Mouse (Mus musculus): Measurements from ENCODE around the gene Zfp536. TPM values are rescaled to one million over a fixed set of nuclear protein-coding genes. Genes with fewer than 3 reads are reported as not detected.

Zfp536 gene
- total and polyA plus RNA-seq, 3 experiments: not detected

DNA sequence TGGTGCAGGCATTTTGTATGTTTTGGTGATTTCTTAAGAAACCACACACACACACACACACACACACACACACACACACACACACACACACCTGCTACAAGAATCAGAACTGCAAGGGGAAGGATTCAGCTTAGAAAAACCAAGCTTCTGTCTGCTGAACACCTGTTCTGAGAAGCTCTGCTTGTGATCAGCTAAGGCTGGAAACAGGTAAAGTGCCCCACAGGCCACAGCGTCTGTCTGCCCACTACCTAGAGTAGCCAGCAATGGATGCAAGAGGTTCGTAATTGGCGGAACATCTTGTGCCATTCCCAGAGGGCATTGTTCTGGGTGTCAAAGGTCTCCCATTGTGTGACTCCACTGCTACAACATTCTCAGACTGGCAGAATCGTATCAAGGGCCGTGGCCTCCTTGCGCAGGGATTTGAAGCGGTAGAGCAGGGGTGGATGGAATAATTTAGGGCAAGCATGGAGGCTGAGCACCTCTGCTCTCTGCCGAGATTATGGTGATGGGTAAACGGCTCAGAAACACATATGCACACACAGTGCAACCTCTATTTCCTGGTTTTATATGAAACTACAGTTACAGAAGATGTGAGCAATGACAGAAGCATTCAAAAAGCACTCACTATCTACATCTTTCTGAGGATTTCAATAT is 170.4 kb downstream of the Zfp536 start:
- no peaks in the 10 kb centered on the region for H3K4me1 ChIP-seq (ENCODE audit: control insufficient read depth in 1 of 2, insufficient read depth in 2 of 2)
- no peak overlapping the region for H3K4me3 ChIP-seq (replicated peaks in 1 of 3; ENCODE audit: low read depth in 2 of 3, low read length in 2 of 3, poor library complexity in 1 of 3)
- dilution Hi-C loops (cut with MboI; ENCODE audit: extremely low pct_ligation_motif_present, extremely low pct_unique_long_range_greater_than_20kb, low sequenced_read_pairs): no loop called here
- H3K9ac ChIP-seq (ENCODE audit: insufficient read depth, low read depth): no peak overlapping the region
- DNase-seq (ENCODE audit: extremely low read depth): no peak
- in situ Hi-C loops (cut with MboI; ENCODE audit: low pct_ligation_motif_present, low pct_unique_long_range_greater_than_20kb, low sequenced_read_pairs): no loop called here
- peaks cover 58% of the 10 kb centered on the region for H3K9me3 ChIP-seq (replicated peaks; ENCODE audit: low read length)
- no peaks in the 10 kb centered on the region for H3K36me3 ChIP-seq (replicated peaks in 1 of 2; ENCODE audit: control insufficient read depth in 1 of 2, insufficient read depth in 1 of 2, low read length in 1 of 2)
- H3K27me3 ChIP-seq (replicated peaks): no peaks in the 10 kb centered on the region
- no peaks in the 10 kb centered on the region for H3K79me2 ChIP-seq (replicated peaks; ENCODE audit: control insufficient read depth, extremely low read depth, insufficient read depth, poor library complexity, severe bottlenecking)
- H3K27ac ChIP-seq (ENCODE audit: insufficient read depth, low read depth): no peak overlapping the region
- no peak for TF ChIP-seq USF1 (IDR thresholded peaks at IDR 0.05; ENCODE audit: low read depth, low read length)
- TF ChIP-seq BHLHE40 (IDR thresholded peaks at IDR 0.05; ENCODE audit: low read depth, low read length): no peak
- no peak for TF ChIP-seq SMC3 (IDR thresholded peaks at IDR 0.05; ENCODE audit: low read depth, low read length)
- no peak for TF ChIP-seq RAD21 (IDR thresholded peaks at IDR 0.05; ENCODE audit: low read depth, low read length)
- TF ChIP-seq CTCF (conservative IDR thresholded peaks at IDR 0.05 in 1 of 2, IDR thresholded peaks at IDR 0.05 in 1 of 2; ENCODE audit: low read depth in 2 of 2, low read length in 2 of 2): no peak
- no peak for TF ChIP-seq ZKSCAN1 (IDR thresholded peaks at IDR 0.05; ENCODE audit: borderline replicate concordance, low read depth, low read length)
- no peak for TF ChIP-seq CHD2 (IDR thresholded peaks at IDR 0.05; ENCODE audit: low read length)
- TF ChIP-seq POLR2A (IDR thresholded peaks at IDR 0.05; ENCODE audit: low read depth, low read length): no peak
- TF ChIP-seq PAX5 (IDR thresholded peaks at IDR 0.05; ENCODE audit: low read length): no peak
- no peak for TF ChIP-seq MAFK (IDR thresholded peaks at IDR 0.05; ENCODE audit: insufficient replicate concordance, low read length)
- TF ChIP-seq E2F4 (IDR thresholded peaks at IDR 0.05; ENCODE audit: insufficient replicate concordance, low read depth, low read length): no peak
- no peak for TF ChIP-seq ZNF384 (IDR thresholded peaks at IDR 0.05; ENCODE audit: low read depth, low read length)
- no peak for TF ChIP-seq ZC3H11A (IDR thresholded peaks at IDR 0.05; ENCODE audit: low read depth, low read length)
- no peak for TF ChIP-seq MXI1 (IDR thresholded peaks at IDR 0.05; ENCODE audit: low read depth, low read length)
- TF ChIP-seq RCOR1 (conservative IDR thresholded peaks at IDR 0.05; ENCODE audit: low read depth, low read length): no peak
- TF ChIP-seq ZMIZ1 (IDR thresholded peaks at IDR 0.05; ENCODE audit: low read depth, low read length): no peak
- TF ChIP-seq KAT2A (IDR thresholded peaks at IDR 0.05; ENCODE audit: insufficient replicate concordance, low read length): no peak
- no peak for TF ChIP-seq NELFE (IDR thresholded peaks at IDR 0.05; ENCODE audit: low read depth, low read length)
- no peak for TF ChIP-seq NRF1 (IDR thresholded peaks at IDR 0.05; ENCODE audit: low read depth, low read length)
- TF ChIP-seq SIN3A (IDR thresholded peaks at IDR 0.05; ENCODE audit: low read length): no peak
- no peak overlapping the region for H3K4me2 ChIP-seq (ENCODE audit: insufficient read depth, low read depth, poor library complexity, severe bottlenecking)

DNA sequence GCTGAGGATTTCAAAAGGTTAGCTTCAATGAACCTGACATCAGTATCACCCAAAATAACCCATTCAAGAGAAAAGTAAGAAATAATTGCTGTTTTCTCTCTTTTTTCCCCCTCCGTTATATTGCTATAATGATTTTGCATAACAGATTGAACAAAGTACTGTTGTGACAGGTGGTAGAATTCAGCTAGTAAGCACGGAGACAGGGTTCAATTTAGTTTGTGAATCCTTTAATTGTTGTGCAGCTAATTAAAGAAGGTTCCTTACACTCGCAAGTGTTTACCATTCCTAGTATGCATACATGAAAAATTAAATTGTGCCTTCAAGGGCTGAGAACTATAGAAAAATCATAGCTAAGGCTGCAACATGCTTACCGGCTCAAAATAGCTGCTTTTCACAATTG is 173.1 kb downstream of the Zfp536 start:
- dilution Hi-C loops (cut with MboI; ENCODE audit: extremely low pct_ligation_motif_present, extremely low pct_unique_long_range_greater_than_20kb, low sequenced_read_pairs) (no loop called here), in situ Hi-C loops (cut with MboI; ENCODE audit: low pct_ligation_motif_present, low pct_unique_long_range_greater_than_20kb, low sequenced_read_pairs) (no loop called here)
- Histone ChIP-seq H3K9ac (ENCODE audit: insufficient read depth, low read depth) (no peak overlapping the region), H3K9me3 (replicated peaks; ENCODE audit: low read length) (peaks cover 49% of the 10 kb centered on the region), H3K27me3 (replicated peaks) (no peaks in the 10 kb centered on the region), H3K79me2 (replicated peaks; ENCODE audit: control insufficient read depth, extremely low read depth, insufficient read depth, poor library complexity, severe bottlenecking) (no peaks in the 10 kb centered on the region), H3K27ac (ENCODE audit: insufficient read depth, low read depth) (no peak overlapping the region), H3K4me2 (ENCODE audit: insufficient read depth, low read depth, poor library complexity, severe bottlenecking) (no peak overlapping the region), H3K4me3 (replicated peaks in 1 of 3; ENCODE audit: low read depth in 2 of 3, low read length in 2 of 3, poor library complexity in 1 of 3) (no peak overlapping the region), H3K36me3 (replicated peaks in 1 of 2; ENCODE audit: control insufficient read depth in 1 of 2, insufficient read depth in 1 of 2, low read length in 1 of 2) (no peaks in the 10 kb centered on the region), H3K4me1 (ENCODE audit: control insufficient read depth in 1 of 2, insufficient read depth in 2 of 2) (no peaks in the 10 kb centered on the region)
- no peak for TF ChIP-seq IRF4 (IDR thresholded peaks at IDR 0.05; ENCODE audit: low read depth, low read length)
- TF ChIP-seq USF2 (conservative IDR thresholded peaks at IDR 0.05; ENCODE audit: low read depth, low read length): no peak
- TF ChIP-seq MAFK (IDR thresholded peaks at IDR 0.05; ENCODE audit: insufficient replicate concordance, low read length): no peak
- no peak for TF ChIP-seq HCFC1 (IDR thresholded peaks at IDR 0.05; ENCODE audit: low read depth, low read length)
- TF ChIP-seq MYC (IDR thresholded peaks at IDR 0.05; ENCODE audit: low read depth, low read length): no peak
- TF ChIP-seq CHD2 (IDR thresholded peaks at IDR 0.05; ENCODE audit: low read length): no peak
- TF ChIP-seq JUN (IDR thresholded peaks at IDR 0.05; ENCODE audit: insufficient read depth, low read depth, low read length): no peak
- TF ChIP-seq RCOR1 (conservative IDR thresholded peaks at IDR 0.05; ENCODE audit: low read depth, low read length): no peak
- TF ChIP-seq GABPA (IDR thresholded peaks at IDR 0.05; ENCODE audit: insufficient replicate concordance, low read depth, low read length): no peak
- no peak for TF ChIP-seq ZKSCAN1 (IDR thresholded peaks at IDR 0.05; ENCODE audit: borderline replicate concordance, low read depth, low read length)
- TF ChIP-seq ZNF384 (IDR thresholded peaks at IDR 0.05; ENCODE audit: low read depth, low read length): no peak
- DNase-seq (ENCODE audit: extremely low read depth): no peak

Data from CH12.LX (cell line).